Mouse (Mus musculus) lung, postnatal 0 days (tissue): ENCODE results near the gene Fbln5.

ENCODE experiments used
- CTCF ChIP-seq: IDR thresholded peaks from 2 replicates; pipeline ENCODE4 v1.5.1; 2016; ENCODE audit warnings: antibody characterized with exemption, mild to moderate bottlenecking
- EP300 ChIP-seq: IDR thresholded peaks from 2 replicates; pipeline ENCODE4 v1.6.1; 2016; ENCODE audit warnings: antibody characterized with exemption, mild to moderate bottlenecking, control low read depth

- TF ChIP-seq CTCF = no peak
- TF ChIP-seq EP300 = no peak
Measured at GRCm38 (mm10) chr12:101772962-101773361, 45.9 kb downstream of the Fbln5 start.
